Mouse (Mus musculus) cerebellum, postnatal 14 days (tissue): Measurements from ENCODE around the gene Nrg4.

Experiments
- DNase-seq, 2 experiments: peaks; one replicate each; pipeline ENCODE4 v3.0.0; 2021; ENCODE audit warnings: mixed read lengths in 2 of 2

Nrg4 gene

DNA sequence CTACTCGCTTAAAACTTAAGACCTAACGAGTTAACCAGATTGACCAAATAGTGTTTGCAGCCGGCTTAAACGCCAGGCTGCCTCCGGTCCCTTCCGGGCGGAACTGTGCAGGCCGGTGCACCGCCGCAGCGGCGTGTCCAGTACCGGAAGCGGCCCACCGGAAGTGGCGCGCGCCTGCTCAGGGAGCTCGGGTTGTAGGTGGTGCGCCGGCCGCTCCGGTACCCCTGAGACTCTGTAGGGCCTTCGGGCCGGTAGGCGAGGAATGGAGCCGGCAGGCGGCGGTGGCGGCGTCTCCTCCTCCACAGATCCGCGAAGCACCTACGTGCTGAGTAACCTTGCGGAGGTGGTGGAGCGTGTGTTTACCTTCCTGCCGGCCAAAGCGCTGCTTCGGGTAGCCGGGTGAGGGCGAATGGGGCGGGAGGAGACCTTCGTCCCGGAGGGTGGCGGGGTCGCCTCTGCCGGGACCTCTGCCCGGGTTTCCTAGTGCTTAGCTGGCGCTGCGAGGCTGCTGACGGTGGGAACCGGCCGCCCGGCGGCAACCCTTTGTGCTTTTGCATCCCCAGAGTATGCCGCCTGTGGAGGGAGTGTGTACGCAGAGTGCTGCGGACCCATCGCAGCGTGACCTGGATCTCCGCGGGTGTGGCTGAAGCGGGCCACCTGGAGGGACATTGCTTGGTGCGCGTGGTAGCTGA, 117.7 kb downstream of the Nrg4 start, which contains the start of gene Fbxo22:
Gene Fbxo22, plus strand, starts transcription at position 136 of the 692 bp plus-strand sequence.
- DNase-seq = peak; percentile 91

DNA sequence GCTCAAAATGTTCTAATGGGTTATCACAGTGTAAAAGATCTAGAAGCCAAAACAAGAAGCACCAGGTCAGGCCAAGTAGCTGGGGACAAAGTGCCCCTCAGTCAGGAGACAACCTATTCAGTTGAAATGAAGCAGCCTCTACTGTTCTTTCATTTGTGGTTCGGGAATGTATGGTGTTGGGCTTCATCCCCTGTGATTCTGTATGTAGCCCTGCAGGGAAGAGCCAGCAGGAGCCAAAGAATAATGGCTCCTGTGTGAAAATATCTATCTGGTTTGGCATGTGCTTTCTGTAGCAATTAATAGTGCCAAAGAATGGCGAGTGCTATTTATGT, 118.2 kb downstream of the Nrg4 start:
- DNase-seq = peak in 1 of 2 experiments; percentile 16

DNA sequence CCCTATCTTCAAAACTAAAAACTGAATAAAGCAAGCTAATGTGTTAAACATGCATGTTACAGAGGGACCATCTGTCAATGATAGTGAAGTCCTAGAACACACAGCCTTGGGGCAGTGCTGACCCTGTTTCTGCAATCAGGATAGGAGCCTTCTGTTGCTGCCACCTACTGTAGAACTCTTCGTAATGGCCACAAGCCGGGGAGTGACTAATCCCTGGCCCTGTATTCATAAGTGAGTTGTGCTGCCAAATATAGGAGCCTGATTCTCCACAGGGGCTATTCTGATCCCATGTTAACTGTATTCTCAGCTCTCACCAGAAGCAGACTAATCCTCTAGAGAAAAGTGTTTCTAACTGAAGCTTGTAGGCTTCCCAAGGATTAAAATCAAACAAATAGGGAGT, 127.3 kb downstream of the Nrg4 start:
- peak; percentile 58 to 68 for DNase-seq

DNA sequence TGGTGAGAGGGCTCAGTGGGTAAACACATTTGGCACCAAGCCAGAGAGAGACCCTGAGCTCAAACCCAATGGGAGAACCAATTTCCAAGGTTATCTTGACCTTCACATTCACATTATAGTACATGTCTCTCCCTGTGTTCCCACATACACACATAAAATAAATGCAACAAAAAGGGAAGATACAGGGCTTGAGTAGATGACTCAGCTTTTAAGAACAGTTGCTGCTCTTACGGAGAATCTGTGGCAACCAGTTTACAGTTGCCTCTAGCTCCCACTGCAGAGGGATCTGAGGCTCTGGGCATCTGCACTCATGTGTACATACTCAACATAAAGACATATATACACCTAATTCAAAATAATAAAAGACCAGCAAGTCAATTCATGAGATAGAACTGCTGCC, 128.4 kb downstream of the Nrg4 start:
- no peak for DNase-seq

DNA sequence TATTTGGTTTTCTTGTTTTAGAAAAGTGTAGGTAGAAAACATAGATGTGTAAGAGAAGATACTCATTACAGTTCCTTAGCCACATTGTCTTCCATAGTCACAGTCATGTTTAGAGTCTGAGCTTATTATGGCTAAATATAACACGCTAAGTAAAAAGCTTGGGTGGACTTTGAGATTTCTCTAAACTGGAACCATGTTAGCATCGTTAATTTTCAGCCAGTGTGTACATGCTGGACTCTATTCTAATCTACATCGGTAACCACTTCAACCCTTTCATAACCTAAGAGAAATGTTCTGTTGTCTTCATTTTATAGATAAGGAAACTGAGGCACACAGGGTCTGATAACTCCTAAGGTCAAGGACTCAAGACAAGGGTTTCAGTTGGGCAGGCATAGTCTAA, 130.8 kb downstream of the Nrg4 start:
- DNase-seq = no peak

DNA sequence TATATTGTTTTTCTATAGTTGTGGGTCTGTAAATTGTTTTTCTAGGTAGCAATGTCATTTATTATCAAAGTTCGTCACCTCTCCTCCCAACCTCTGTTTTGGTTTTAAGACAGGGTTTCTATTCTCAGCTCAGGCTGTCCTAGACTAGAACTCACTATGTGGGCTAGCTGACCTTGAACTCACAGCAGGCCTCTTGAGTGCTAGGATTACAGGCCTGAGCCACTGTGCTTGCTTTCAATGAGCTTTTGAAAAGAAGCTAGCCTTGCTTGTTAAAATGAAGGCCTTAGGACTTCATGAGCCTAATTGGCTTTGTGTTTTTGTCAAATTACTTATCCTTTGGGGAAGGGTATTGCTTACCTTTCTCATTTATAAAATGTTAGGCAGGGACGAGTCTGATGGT, 152.4 kb downstream of the Nrg4 start:
- no peak for DNase-seq

DNA sequence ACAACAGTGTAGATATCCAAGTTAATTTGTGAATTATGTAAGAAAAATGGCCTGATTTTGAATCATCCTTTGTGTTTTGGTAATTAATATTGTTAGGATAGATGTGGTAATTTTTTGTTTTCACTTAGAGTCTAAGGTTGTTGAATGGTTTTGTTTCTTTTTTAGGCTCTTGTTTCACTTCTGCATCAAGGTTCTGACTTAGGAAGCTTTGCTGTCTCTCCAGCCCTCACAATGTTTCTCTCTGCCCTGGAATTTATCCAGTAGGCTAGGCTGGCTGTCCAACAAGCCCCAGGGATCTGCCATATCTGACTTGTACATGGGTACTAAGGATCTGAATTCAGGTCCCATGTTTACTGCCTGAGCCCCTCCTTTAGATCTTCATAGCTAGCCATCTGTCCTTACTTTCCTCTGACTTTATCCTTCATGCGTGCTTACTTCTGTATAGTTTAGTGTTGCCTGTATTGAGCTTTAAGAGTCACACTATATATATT, 154.4 kb downstream of the Nrg4 start:
- DNase-seq = peak in 1 of 2 experiments; percentile 30

DNA sequence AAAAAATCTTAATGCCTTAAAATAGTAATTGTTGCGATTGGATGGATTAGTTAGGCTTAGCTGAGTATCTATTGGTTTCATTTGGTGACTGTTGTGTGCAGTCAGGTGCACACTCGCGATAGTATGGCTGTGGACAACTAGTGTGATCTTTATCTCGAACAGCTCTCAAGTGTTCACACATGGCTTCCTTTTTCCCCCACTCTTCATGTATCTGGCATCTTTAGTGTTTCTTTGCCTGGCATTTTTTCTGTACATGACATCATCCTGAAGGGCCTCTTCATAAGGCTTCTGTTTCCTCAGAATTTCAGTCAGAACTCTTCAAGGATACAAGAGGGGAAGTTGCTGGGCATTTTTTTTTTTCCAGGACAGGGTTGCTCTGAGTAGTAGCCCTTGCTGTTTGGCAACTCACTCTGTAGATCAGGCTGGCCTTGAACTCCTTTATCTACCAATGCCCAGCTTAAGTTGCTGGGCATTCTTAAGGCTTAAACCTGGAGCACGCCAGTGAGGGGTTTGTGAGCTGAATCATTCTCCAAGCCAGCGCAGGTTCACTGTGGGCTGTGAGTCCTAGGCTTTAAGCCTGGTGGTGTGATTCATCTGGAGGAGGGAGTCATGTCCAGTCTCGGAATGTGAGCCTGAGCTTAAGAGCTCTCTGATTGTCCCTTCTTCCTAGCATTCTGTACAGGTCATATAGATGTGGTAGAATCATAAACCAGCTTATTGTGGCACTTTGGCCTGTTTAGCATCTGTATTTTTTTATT, 155.8 kb downstream of the Nrg4 start:
- no peak for DNase-seq
